Mouse (Mus musculus): ENCODE data around the gene Paf1.

GRCm38 (mm10) chr7:28381017-28381790 is 11.5 kb upstream of the Paf1 start:
- TF ChIP-seq GATA1 (IDR thresholded peaks at IDR 0.05; ENCODE audit: borderline replicate concordance, low read length) (no peak), FLI1 (IDR thresholded peaks at IDR 0.05; ENCODE audit: low read length) (no peak)

Data from megakaryocyte, embryonic 14.5 days (primary cell).